Mouse (Mus musculus) stomach, embryonic 14.5 days (tissue): ENCODE measurements around the gene Ache. TPM values are rescaled to one million over a fixed set of nuclear protein-coding genes. Genes with fewer than 3 reads are reported as not detected.
A peak's percentile ranks its signal among the peaks of the same experiment; 100 is the strongest.

ENCODE experiments used
- ATAC-seq: fragments of 200-750 bp; cut with Nextera tagmentation; 2 replicates; pipeline ENCODE4 v1.8.0; 2017; ENCODE audit warnings: low read depth, moderate TSS enrichment; ENCODE audit not compliant: insufficient number of reproducible peaks, insufficient read depth, low FRiP score
- H3K27ac ChIP-seq: fragments of 300-500 bp; sonication (generic); 2 replicates; pipeline ENCODE4 v1.5.1; 2014; ENCODE audit warnings: mild to moderate bottlenecking, low read length, moderate library complexity, mixed read lengths
- H3K27me3 ChIP-seq: fragments of 300-500 bp; sonication (generic); 2 replicates; pipeline ENCODE4 v1.6.1; 2014; ENCODE audit warnings: low read length, control low read depth, mixed read lengths; ENCODE audit not compliant: control insufficient read depth, insufficient read depth
- H3K36me3 ChIP-seq: fragments of 300-500 bp; sonication (generic); 2 replicates; pipeline ENCODE4 v1.6.1; 2014; ENCODE audit warnings: mild to moderate bottlenecking, control low read depth, low read length, moderate library complexity, mixed read lengths; ENCODE audit not compliant: control insufficient read depth, insufficient read depth
- H3K4me1 ChIP-seq: fragments of 300-500 bp; sonication (generic); 2 replicates; pipeline ENCODE4 v1.6.1; 2014; ENCODE audit warnings: low read length, control low read depth, mixed read lengths; ENCODE audit not compliant: control insufficient read depth, insufficient read depth
- H3K4me2 ChIP-seq: fragments of 300-500 bp; sonication (generic); replicated peaks from 2 replicates; pipeline ENCODE4 v1.6.1; 2014; ENCODE audit warnings: low read depth, low read length, control low read depth
- H3K4me3 ChIP-seq: fragments of 300-500 bp; sonication (generic); 2 replicates; pipeline ENCODE4 v1.5.1; 2014; ENCODE audit warnings: low read depth, low read length, control low read depth
- H3K9ac ChIP-seq: fragments of 300-500 bp; sonication (generic); replicated peaks from 2 replicates; pipeline ENCODE4 v1.6.1; 2014; ENCODE audit warnings: low read depth, mild to moderate bottlenecking, control low read depth, low read length, moderate library complexity, mixed read lengths
- H3K9me3 ChIP-seq: fragments of 300-500 bp; sonication (generic); 2 replicates; pipeline ENCODE4 v1.6.1; 2016; ENCODE audit warnings: low read depth, low read length, control low read depth; ENCODE audit not compliant: control insufficient read depth
- WGBS: fragments of 180-500 bp; shearing (Covaris S2); extraction: QIAGEN DNeasy Blood & Tissue Kit; methylation state at CpG from one replicate; pipeline ENCODE4 v1.1.7; 2014; 5-methylcytosine and 5-hydroxymethylcytosine counted together
- polyA plus RNA-seq: library from polyadenylated mRNA; unstranded; fragments of >200 nt; fragmentation: Nextera tagmentation; extraction: Ambion mirVana; gene quantifications from 2 replicates; pipeline ENCODE4 v1.2.1, GENCODE M21; 2014

Gene Ache
- polyA plus RNA-seq, 1 experiment from 2014 or later, result 11.9 TPM

DNA sequence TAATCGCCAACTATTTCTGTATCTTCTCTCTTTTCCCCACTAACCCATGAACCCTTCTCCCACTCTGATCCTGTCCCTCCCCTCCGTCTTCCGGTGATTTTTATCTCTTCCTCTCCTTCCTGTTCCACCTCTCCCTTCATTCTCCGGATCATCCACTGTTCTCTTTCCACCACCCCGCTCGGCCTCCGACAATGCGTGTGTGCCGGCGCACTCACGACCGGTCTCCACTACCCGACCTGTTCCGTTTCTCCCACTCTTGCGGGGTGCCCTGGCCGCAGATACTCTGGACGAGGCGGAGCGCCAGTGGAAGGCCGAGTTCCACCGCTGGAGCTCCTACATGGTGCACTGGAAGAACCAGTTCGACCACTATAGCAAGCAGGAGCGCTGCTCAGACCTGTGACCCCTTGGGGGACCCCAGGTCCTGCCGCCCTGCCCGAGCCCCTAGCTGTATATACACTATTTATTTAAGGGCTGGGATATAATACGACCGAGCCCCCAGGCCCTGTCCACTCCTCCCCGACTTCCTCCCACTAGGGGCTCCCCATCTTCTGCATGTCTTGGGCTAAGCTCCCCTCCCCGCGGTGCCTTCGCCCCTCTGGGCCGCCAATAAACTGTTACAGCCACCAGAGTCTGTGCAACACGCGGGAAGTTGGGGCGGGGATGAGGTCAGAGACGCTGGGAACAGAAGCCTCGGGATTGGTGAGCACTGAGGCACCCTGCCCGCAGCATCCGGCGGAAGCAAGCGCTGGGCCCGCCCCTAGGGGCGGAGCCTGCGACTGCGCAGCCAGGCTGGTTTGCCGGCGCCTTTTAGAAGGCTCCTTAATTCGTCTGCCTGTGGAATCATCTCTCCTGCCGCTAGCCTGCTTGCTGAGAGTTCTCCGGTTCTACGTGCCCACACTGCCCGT, 6.8 kb downstream of the Ache start, which contains the start of gene Ufsp1:
Gene Ufsp1 (plus strand): TSS at position 791 of the 905 bp plus-strand sequence.
- ATAC-seq, result peak; percentile 95
- peaks cover 12% of the 10 kb centered on the region; the same call in 1 of the 2 replicates for H3K4me1 ChIP-seq
- under 1% methylated on average over 52 of the region's 52 CpGs for WGBS
- H3K27ac ChIP-seq, result peak within 1 kb of the TSS; percentile 97
- H3K9me3 ChIP-seq, result no peaks in the 10 kb centered on the region
- peaks cover 37% of the 10 kb centered on the region for H3K36me3 ChIP-seq
- peak within 1 kb of the TSS; percentile 48 for H3K4me3 ChIP-seq
- H3K9ac ChIP-seq, result peak within 1 kb of the TSS; percentile 79
- H3K4me2 ChIP-seq, result peak within 1 kb of the TSS; percentile 89
- H3K27me3 ChIP-seq, result 0 out of 2 replicates have a peak, but pooled peaks cover under 1% of the 10 kb centered on the region

- peaks cover 10% of the 10 kb centered on the region; the same call in 1 of the 2 replicates for H3K4me1 ChIP-seq
- H3K9me3 ChIP-seq, result no peaks in the 10 kb centered on the region
- peak overlapping the region; percentile 79 for H3K9ac ChIP-seq
- H3K36me3 ChIP-seq, result peaks cover 44% of the 10 kb centered on the region
- peak; percentile 25; the same call in 1 of the 2 replicates for ATAC-seq
- peak overlapping the region; percentile 97 for H3K27ac ChIP-seq
- 4% methylated on average over 18 of the region's 18 CpGs for WGBS
- peak overlapping the region; percentile 89 for H3K4me2 ChIP-seq
- peak overlapping the region; percentile 48 for H3K4me3 ChIP-seq
- H3K27me3 ChIP-seq, result no peaks in the 10 kb centered on the region
These were observed 7.4 kb downstream of the Ache start for GRCm38 (mm10) chr5:137294744-137295093.

DNA sequence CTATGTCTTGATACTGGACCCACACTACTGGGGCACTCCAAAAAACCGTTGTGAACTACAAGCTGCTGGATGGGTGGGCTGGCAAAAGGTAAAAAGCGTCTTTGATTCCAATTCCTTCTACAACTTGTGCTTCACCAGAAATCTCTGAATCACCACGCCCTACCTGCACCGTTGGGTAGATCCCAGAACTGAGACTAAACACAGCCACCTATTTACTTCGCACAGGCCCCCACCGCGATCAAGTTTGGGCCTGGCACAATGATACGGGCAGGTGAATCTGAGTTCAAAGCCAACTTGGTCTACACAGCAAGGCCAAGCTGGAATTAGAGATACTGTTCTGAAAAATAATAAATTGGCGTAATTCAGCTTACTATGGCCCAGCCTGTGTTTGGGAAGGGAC, 8.0 kb downstream of the Ache start:
- H3K36me3 ChIP-seq, result peaks cover 49% of the 10 kb centered on the region
- no peak overlapping the region for H3K27ac ChIP-seq

GRCm38 (mm10) chr5:137295712-137296111, 8.4 kb downstream of the Ache start:
- 92% methylated on average over 15 of the region's 15 CpGs for WGBS
- H3K27me3 ChIP-seq, result no peaks in the 10 kb centered on the region
- H3K4me1 ChIP-seq, result peaks cover 6% of the 10 kb centered on the region; the same call in 1 of the 2 replicates
- ATAC-seq, result no peak
- no peak overlapping the region for H3K4me3 ChIP-seq
- peaks cover 54% of the 10 kb centered on the region for H3K36me3 ChIP-seq
- H3K9ac ChIP-seq, result no peak overlapping the region
- H3K9me3 ChIP-seq, result no peaks in the 10 kb centered on the region
- no peak overlapping the region for H3K27ac ChIP-seq
- no peak overlapping the region for H3K4me2 ChIP-seq

More for the DNA sequence above, 8.0 kb downstream of the Ache start:
- H3K27me3 ChIP-seq, result no peaks in the 10 kb centered on the region
- H3K9me3 ChIP-seq, result no peaks in the 10 kb centered on the region
- no peak for ATAC-seq
- H3K4me1 ChIP-seq, result peaks cover 10% of the 10 kb centered on the region; the same call in 1 of the 2 replicates
- no peak overlapping the region for H3K9ac ChIP-seq
- H3K4me2 ChIP-seq, result peak overlapping the region; percentile 89
- H3K4me3 ChIP-seq, result peak overlapping the region; percentile 48; the same call in 1 of the 2 replicates
- WGBS, result 78% methylated on average over 9 of the region's 9 CpGs

GRCm38 (mm10) chr5:137297126-137297525, 9.8 kb downstream of the Ache start:
- no peak for ATAC-seq
- Histone ChIP-seq H3K27me3 (no peaks in the 10 kb centered on the region), H3K4me2 (no peak overlapping the region), H3K27ac (no peak overlapping the region), H3K4me3 (no peak overlapping the region), H3K36me3 (peaks cover 67% of the 10 kb centered on the region), H3K9me3 (no peaks in the 10 kb centered on the region), H3K4me1 (peaks cover 5% of the 10 kb centered on the region; the same call in 1 of the 2 replicates), H3K9ac (no peak overlapping the region)
- 89% methylated on average over 14 of the region's 14 CpGs for WGBS

DNA sequence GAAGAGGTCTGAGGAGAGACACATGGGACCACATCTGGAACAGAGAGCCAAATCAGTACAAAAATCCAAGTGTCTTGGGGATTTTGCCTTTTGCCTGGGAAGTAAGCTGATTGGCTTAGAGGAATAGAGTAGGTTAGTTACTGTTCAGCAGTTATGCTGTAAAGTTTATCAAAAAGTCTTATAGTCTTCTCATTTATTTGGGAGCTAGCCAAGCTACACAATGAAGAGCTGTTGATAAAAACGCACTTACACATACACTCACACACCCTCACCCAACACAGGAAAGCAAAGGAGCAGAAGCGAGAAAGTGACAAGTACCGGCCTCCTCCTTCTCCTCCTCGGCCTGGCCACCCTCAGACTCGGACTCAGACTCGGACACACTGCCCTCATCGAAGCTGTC, 11.9 kb downstream of the Ache start:
- H3K27ac ChIP-seq, result no peak overlapping the region
- H3K4me2 ChIP-seq, result no peak overlapping the region
- no peak for ATAC-seq
- H3K36me3 ChIP-seq, result peaks cover 87% of the 10 kb centered on the region
- H3K27me3 ChIP-seq, result no peaks in the 10 kb centered on the region
- H3K9me3 ChIP-seq, result no peaks in the 10 kb centered on the region
- peaks cover 5% of the 10 kb centered on the region; the same call in 1 of the 2 replicates for H3K4me1 ChIP-seq
- 91% methylated on average over 7 of the region's 7 CpGs for whole genome bisulfite sequencing
- H3K4me3 ChIP-seq, result no peak overlapping the region
- no peak overlapping the region for H3K9ac ChIP-seq

DNA sequence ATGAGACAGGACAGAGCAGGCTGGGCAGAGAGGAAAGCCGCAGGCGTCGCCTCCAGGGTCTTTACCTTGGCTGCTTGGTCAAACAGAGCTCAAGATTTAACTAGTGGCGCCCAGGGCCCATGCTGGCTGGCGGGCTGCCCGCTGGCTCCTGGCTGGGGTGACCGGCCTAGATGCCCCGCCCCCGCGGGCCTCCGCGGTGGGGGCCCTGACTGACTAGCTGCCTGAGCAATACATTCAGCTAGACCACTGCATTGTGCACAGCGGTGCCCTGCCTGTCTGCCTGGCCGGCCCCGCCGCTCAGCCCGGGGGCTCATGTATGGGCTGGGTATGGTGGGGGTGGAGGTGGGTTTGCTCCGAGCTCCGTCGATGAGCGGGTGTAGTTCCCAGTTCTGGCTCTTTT, 13.9 kb downstream of the Ache start:
- Histone ChIP-seq H3K9me3 (no peaks in the 10 kb centered on the region), H3K36me3 (peaks cover 83% of the 10 kb centered on the region), H3K9ac (no peak overlapping the region), H3K4me3 (no peak overlapping the region), H3K4me1 (peaks cover 21% of the 10 kb centered on the region), H3K27me3 (no peaks in the 10 kb centered on the region), H3K27ac (no peak overlapping the region), H3K4me2 (no peak overlapping the region)
- 0 out of 2 replicates have a peak, but pooled peaks have one; percentile 5 for ATAC-seq
- 71% methylated on average over 20 of the region's 21 CpGs for WGBS

GRCm38 (mm10) chr5:137303609-137304008, 16.3 kb downstream of the Ache start:
- H3K4me3 ChIP-seq, result no peak overlapping the region
- H3K9me3 ChIP-seq, result no peaks in the 10 kb centered on the region
- no peak overlapping the region for H3K27ac ChIP-seq
- WGBS, result 72% methylated on average over 4 of the region's 4 CpGs
- no peak overlapping the region for H3K4me2 ChIP-seq
- ATAC-seq, result no peak
- peaks cover 63% of the 10 kb centered on the region for H3K36me3 ChIP-seq
- H3K27me3 ChIP-seq, result no peaks in the 10 kb centered on the region
- no peak overlapping the region for H3K9ac ChIP-seq
- peaks cover 21% of the 10 kb centered on the region for H3K4me1 ChIP-seq
